Mouse (Mus musculus) kidney, adult 11 months (tissue): ENCODE data around the gene Ube2f.

ENCODE experiments used
- DNase-seq: peaks from one replicate; pipeline ENCODE4 v3.0.0; 2022

The Ube2f gene

GRCm38 (mm10) chr1:91239112-91239511 lies 11.0 kb upstream of the Ube2f start:
- peak; percentile 26 for DNase-seq

- DNase-seq, result no peak
Observed at GRCm38 (mm10) chr1:91239800-91240199, 10.3 kb upstream of the Ube2f start.

GRCm38 (mm10) chr1:91240685-91241084 lies 9.4 kb upstream of the Ube2f start:
- DNase-seq, result no peak

- no peak for DNase-seq
Observed at GRCm38 (mm10) chr1:91241249-91241648, 8.9 kb upstream of the Ube2f start.

- no peak for DNase-seq
Observed at GRCm38 (mm10) chr1:91248242-91248641, 1.9 kb upstream of the Ube2f start.

GRCm38 (mm10) chr1:91248970-91249369 lies 1.1 kb upstream of the Ube2f start:
- DNase-seq, result no peak

- DNase-seq, result peak; percentile 17
Observed at GRCm38 (mm10) chr1:91250415-91251147, 477 bp downstream of the Ube2f start.

- DNase-seq, result no peak
Observed at GRCm38 (mm10) chr1:91251148-91251650, 1.1 kb downstream of the Ube2f start.

- DNase-seq, result no peak
Observed at GRCm38 (mm10) chr1:91251927-91252326, 1.8 kb downstream of the Ube2f start.

- DNase-seq, result no peak
Observed at GRCm38 (mm10) chr1:91257918-91258317, 7.8 kb downstream of the Ube2f start.

GRCm38 (mm10) chr1:91259794-91260193 lies 9.7 kb downstream of the Ube2f start:
- no peak for DNase-seq

GRCm38 (mm10) chr1:91262508-91262907 lies 12.4 kb downstream of the Ube2f start:
- DNase-seq, result no peak

- DNase-seq, result no peak
Observed at GRCm38 (mm10) chr1:91272260-91272659, 22.2 kb downstream of the Ube2f start.

GRCm38 (mm10) chr1:91276581-91276980 lies 26.5 kb downstream of the Ube2f start:
- DNase-seq, result no peak

GRCm38 (mm10) chr1:91277480-91277879 lies 27.4 kb downstream of the Ube2f start:
- DNase-seq, result no peak

GRCm38 (mm10) chr1:91278410-91279119 lies 28.5 kb downstream of the Ube2f start:
- DNase-seq, result no peak

- no peak for DNase-seq
Observed at GRCm38 (mm10) chr1:91279126-91279525, 29.0 kb downstream of the Ube2f start.

GRCm38 (mm10) chr1:91282582-91282981 lies 32.5 kb downstream of the Ube2f start:
- no peak for DNase-seq

- no peak for DNase-seq
Observed at GRCm38 (mm10) chr1:91289375-91289774, 39.3 kb downstream of the Ube2f start.

GRCm38 (mm10) chr1:91292101-91292825 lies 42.2 kb downstream of the Ube2f start:
- DNase-seq, result no peak

- DNase-seq, result no peak
Observed at GRCm38 (mm10) chr1:91295544-91295943, 45.4 kb downstream of the Ube2f start.

- DNase-seq, result peak; percentile 97
Observed at GRCm38 (mm10) chr1:91297799-91298744, 48.0 kb downstream of the Ube2f start, which contains the start of gene Scly. Gene Scly, plus strand, starts transcription at chr1:91298338.
